Comparison of ENCODE assay signal across 28 mouse cellular contexts in genomic region chr3:37232586-37233222, GRCm38 (mm10). TPM values are rescaled to one million over a fixed set of nuclear protein-coding genes. Genes with fewer than 3 reads are reported as not detected.
A peak's percentile ranks its signal among the peaks of the same experiment; 100 is the strongest.
DNase-seq lines count a peak whose midpoint lies in the region; ATAC-seq and TF ChIP-seq lines count a peak whose summit lies in the region.
"Had no signal": no experiment of that assay in that cellular context is flagged by ENCODE, and none has a peak within 500 bp of the region (broad histone marks: within the 10 kb centered on the region; RNA-seq: fewer than 3 reads in every experiment).

Gene Il21, minus strand, starts transcription at chr3:37232636.

- TF ChIP-seq POLR2A in CH12.LX (IDR thresholded peaks at IDR 0.05; ENCODE audit: low read depth, low read length) = no peak

- no peak for TF ChIP-seq RAD21 in CH12.LX (IDR thresholded peaks at IDR 0.05; ENCODE audit: low read depth, low read length)

- no peak for TF ChIP-seq CTCF in CH12.LX (conservative IDR thresholded peaks at IDR 0.05 in 1 of 2, IDR thresholded peaks at IDR 0.05 in 1 of 2; ENCODE audit: low read depth in 2 of 2, low read length in 2 of 2)

- no peak within 1 kb of the TSS for H3K4me3 ChIP-seq in midbrain, embryonic 15.5 days
- H3K4me3 ChIP-seq in midbrain, embryonic 11.5 days (ENCODE audit: low read depth, low read length) = no peak within 1 kb of the TSS
- no peak within 1 kb of the TSS for H3K4me3 ChIP-seq in CH12.LX (replicated peaks in 1 of 3; ENCODE audit: low read depth in 2 of 3, low read length in 2 of 3, poor library complexity in 1 of 3)
- H3K4me3 ChIP-seq: embryonic facial prominence, embryonic 13.5 days; embryonic facial prominence, embryonic 15.5 days; erythroblast, embryonic 14.5 days; forebrain, embryonic 10.5 days; forebrain, embryonic 12.5 days had no signal

- H3K27me3 ChIP-seq in midbrain, embryonic 15.5 days (replicated peaks) = no peaks in the 10 kb centered on the region
- H3K27me3 ChIP-seq in midbrain, embryonic 11.5 days (ENCODE audit: control insufficient read depth, insufficient read depth, low read length) = no peaks in the 10 kb centered on the region
- no peaks in the 10 kb centered on the region for H3K27me3 ChIP-seq in CH12.LX (replicated peaks)
- H3K27me3 ChIP-seq: embryonic facial prominence, embryonic 13.5 days; embryonic facial prominence, embryonic 15.5 days; forebrain, embryonic 12.5 days had no signal

- peak; percentile 75 for TF ChIP-seq EP300 in CH12.LX (IDR thresholded peaks at IDR 0.05; ENCODE audit: low read length)

- no peak for ATAC-seq in midbrain, embryonic 15.5 days (replicated peaks)
- no peak for ATAC-seq in midbrain, embryonic 11.5 days (ENCODE audit: low FRiP score)
- ATAC-seq: CD4-positive, CD25-positive, alpha-beta regulatory T cell, adult 4 months; forebrain, embryonic 14.5 days; forebrain, embryonic 16.5 days had no signal

- H3K9me3 ChIP-seq in midbrain, embryonic 15.5 days = no peaks in the 10 kb centered on the region
- H3K9me3 ChIP-seq in midbrain, embryonic 11.5 days (ENCODE audit: control insufficient read depth, low read length) = no peaks in the 10 kb centered on the region
- H3K9me3 ChIP-seq in CH12.LX (replicated peaks; ENCODE audit: low read length) = no peaks in the 10 kb centered on the region
- H3K9me3 ChIP-seq: embryonic facial prominence, embryonic 13.5 days; embryonic facial prominence, embryonic 15.5 days; forebrain, embryonic 10.5 days; forebrain, embryonic 12.5 days had no signal

- H3K79me2 ChIP-seq in CH12.LX (replicated peaks; ENCODE audit: control insufficient read depth, extremely low read depth, insufficient read depth, poor library complexity, severe bottlenecking) = no peaks in the 10 kb centered on the region

- dilution Hi-C loops in CH12.LX (cut with MboI; ENCODE audit: extremely low pct_ligation_motif_present, extremely low pct_unique_long_range_greater_than_20kb, low sequenced_read_pairs) = no loop called here

- WGBS in midbrain, embryonic 15.5 days = 90% methylated on average over 7 of the region's 7 CpGs
- 88% methylated on average over 7 of the region's 7 CpGs for WGBS in midbrain, embryonic 11.5 days

- no peaks in the 10 kb centered on the region for H3K36me3 ChIP-seq in midbrain, embryonic 15.5 days (replicated peaks)
- H3K36me3 ChIP-seq in midbrain, embryonic 11.5 days (ENCODE audit: control insufficient read depth, insufficient read depth, low read length) = no peaks in the 10 kb centered on the region
- H3K36me3 ChIP-seq in CH12.LX (replicated peaks in 1 of 2; ENCODE audit: control insufficient read depth in 1 of 2, insufficient read depth in 1 of 2, low read length in 1 of 2) = no peaks in the 10 kb centered on the region
- H3K36me3 ChIP-seq: embryonic facial prominence, embryonic 13.5 days; embryonic facial prominence, embryonic 15.5 days; forebrain, embryonic 10.5 days; forebrain, embryonic 12.5 days had no signal

- H3K4me1 ChIP-seq in midbrain, embryonic 15.5 days = peaks cover 3% of the 10 kb centered on the region; the same call in 1 of the 2 replicates
- H3K4me1 ChIP-seq in midbrain, embryonic 11.5 days (ENCODE audit: control insufficient read depth, insufficient read depth, low read length) = no peaks in the 10 kb centered on the region
- peaks cover 17 to 27% of the 10 kb centered on the region in 2 experiments for H3K4me1 ChIP-seq in CH12.LX (ENCODE audit: control insufficient read depth in 1 of 2, insufficient read depth in 2 of 2)
- H3K4me1 ChIP-seq: embryonic facial prominence, embryonic 15.5 days; forebrain, embryonic 10.5 days had no signal

- DNase-seq in midbrain, embryonic 11.5 days (ENCODE audit: low spot score, missing footprints) = no peak
- DNase-seq in CH12.LX (ENCODE audit: extremely low read depth) = no peak
- DNase-seq in cerebellum, adult 11 months = no peak
- no peak for DNase-seq in kidney, adult 11 months
- DNase-seq: adrenal gland, adult 2 months; adrenal gland, postnatal 10 days; adrenal gland, postnatal 25 days; cerebellum, adult 11-12 months; cerebellum, adult 2 months; cerebellum, adult 9-10 months; cerebellum, postnatal 10 days; cerebellum, postnatal 25 days had no signal

- H3K9ac ChIP-seq in midbrain, embryonic 15.5 days = no peak within 1 kb of the TSS
- H3K9ac ChIP-seq in midbrain, embryonic 11.5 days (ENCODE audit: low read length) = no peak within 1 kb of the TSS
- H3K9ac ChIP-seq in CH12.LX (ENCODE audit: insufficient read depth, low read depth) = no peak within 1 kb of the TSS
- H3K9ac ChIP-seq: embryonic facial prominence, embryonic 13.5 days; embryonic facial prominence, embryonic 15.5 days; forebrain, embryonic 12.5 days had no signal

- in situ Hi-C loops in CH12.LX (cut with MboI; ENCODE audit: low pct_ligation_motif_present, low pct_unique_long_range_greater_than_20kb, low sequenced_read_pairs) = no loop called here

- 0 out of 2 replicates have a peak within 1 kb of the TSS, but pooled peaks have one; percentile 34 for H3K27ac ChIP-seq in midbrain, embryonic 15.5 days
- no peak within 1 kb of the TSS for H3K27ac ChIP-seq in midbrain, embryonic 11.5 days (ENCODE audit: low read depth, low read length)
- no peak within 1 kb of the TSS for H3K27ac ChIP-seq in CH12.LX (ENCODE audit: insufficient read depth, low read depth)
- H3K27ac ChIP-seq: embryonic facial prominence, embryonic 13.5 days; embryonic facial prominence, embryonic 15.5 days; forebrain, embryonic 10.5 days; forebrain, embryonic 12.5 days had no signal

- no peak within 1 kb of the TSS for H3K4me2 ChIP-seq in midbrain, embryonic 15.5 days
- no peak within 1 kb of the TSS for H3K4me2 ChIP-seq in midbrain, embryonic 11.5 days
- no peak within 1 kb of the TSS; the same call in 1 of the 2 replicates for H3K4me2 ChIP-seq in CH12.LX (ENCODE audit: insufficient read depth, low read depth, poor library complexity, severe bottlenecking)
- H3K4me2 ChIP-seq: embryonic facial prominence, embryonic 13.5 days; embryonic facial prominence, embryonic 15.5 days; forebrain, embryonic 12.5 days had no signal

TF ChIP-seq in CH12.LX, 34 proteins besides CTCF, POLR2A, EP300 and RAD21:
- TF ChIP-seq BHLHE40 (IDR thresholded peaks at IDR 0.05; ENCODE audit: low read depth, low read length) (peak; percentile 19; the same call in 1 of the 2 replicates), IRF4 (IDR thresholded peaks at IDR 0.05; ENCODE audit: low read depth, low read length) (peak; percentile 58; the same call in 1 of the 2 replicates), NELFE (IDR thresholded peaks at IDR 0.05; ENCODE audit: low read depth, low read length) (no peak), JUND (conservative IDR thresholded peaks at IDR 0.05; ENCODE audit: low read depth, low read length) (peak; percentile 62), ZC3H11A (IDR thresholded peaks at IDR 0.05; ENCODE audit: low read depth, low read length) (no peak), HCFC1 (IDR thresholded peaks at IDR 0.05; ENCODE audit: low read depth, low read length) (no peak), TCF12 (IDR thresholded peaks at IDR 0.05; ENCODE audit: low read depth, low read length) (0 out of 2 replicates have a peak, but pooled peaks have one; percentile 23), MEF2A (IDR thresholded peaks at IDR 0.05; ENCODE audit: borderline replicate concordance, low read depth, low read length) (no peak), KAT2A (IDR thresholded peaks at IDR 0.05; ENCODE audit: insufficient replicate concordance, low read length) (no peak), MAZ (IDR thresholded peaks at IDR 0.05; ENCODE audit: low read depth, low read length) (no peak), ETS1 (conservative IDR thresholded peaks at IDR 0.05; ENCODE audit: low read depth, low read length) (0 out of 2 replicates have a peak, but pooled peaks have one; percentile 7), POLR2AphosphoS2 (IDR thresholded peaks at IDR 0.05; ENCODE audit: low read depth, low read length) (no peak), GABPA (IDR thresholded peaks at IDR 0.05; ENCODE audit: insufficient replicate concordance, low read depth, low read length) (no peak), JUN (IDR thresholded peaks at IDR 0.05; ENCODE audit: insufficient read depth, low read depth, low read length) (peak; percentile 41; the same call in 1 of the 2 replicates), NRF1 (IDR thresholded peaks at IDR 0.05; ENCODE audit: low read depth, low read length) (no peak), PAX5 (IDR thresholded peaks at IDR 0.05; ENCODE audit: low read length) (no peak), MAX (IDR thresholded peaks at IDR 0.05; ENCODE audit: low read length) (no peak), MXI1 (IDR thresholded peaks at IDR 0.05; ENCODE audit: low read depth, low read length) (no peak), MAFK (IDR thresholded peaks at IDR 0.05; ENCODE audit: insufficient replicate concordance, low read length) (peak; percentile 36; the same call in 1 of the 2 replicates), USF1 (IDR thresholded peaks at IDR 0.05; ENCODE audit: low read depth, low read length) (no peak), CHD2 (IDR thresholded peaks at IDR 0.05; ENCODE audit: low read length) (no peak), USF2 (conservative IDR thresholded peaks at IDR 0.05; ENCODE audit: low read depth, low read length) (no peak), ZMIZ1 (IDR thresholded peaks at IDR 0.05; ENCODE audit: low read depth, low read length) (no peak), CHD1 (IDR thresholded peaks at IDR 0.05; ENCODE audit: low read depth, low read length) (no peak), E2F4 (IDR thresholded peaks at IDR 0.05; ENCODE audit: insufficient replicate concordance, low read depth, low read length) (no peak), TBP (conservative IDR thresholded peaks at IDR 0.05; ENCODE audit: low read depth, low read length) (no peak), ZNF384 (IDR thresholded peaks at IDR 0.05; ENCODE audit: low read depth, low read length) (no peak), SIN3A (IDR thresholded peaks at IDR 0.05; ENCODE audit: low read length) (no peak), SMC3 (IDR thresholded peaks at IDR 0.05; ENCODE audit: low read depth, low read length) (no peak), MYC (IDR thresholded peaks at IDR 0.05; ENCODE audit: low read depth, low read length) (no peak), ZKSCAN1 (IDR thresholded peaks at IDR 0.05; ENCODE audit: borderline replicate concordance, low read depth, low read length) (no peak), ELF1 (IDR thresholded peaks at IDR 0.05; ENCODE audit: low read depth, low read length) (no peak), RCOR1 (conservative IDR thresholded peaks at IDR 0.05; ENCODE audit: low read depth, low read length) (no peak), UBTF (IDR thresholded peaks at IDR 0.05; ENCODE audit: low read depth, low read length) (no peak)

RNA-seq across cellular contexts. Expression of gene Il21, which starts in this region (rescaled TPM):
- polyA plus RNA-seq in midbrain, embryonic 15.5 days (2015; fragmentation: Nextera tagmentation; extraction: Ambion mirVana) = not detected in 2 replicates
- polyA plus RNA-seq in midbrain, embryonic 11.5 days (2014; fragmentation: Nextera tagmentation; extraction: Ambion mirVana) = not detected in 2 replicates
- total RNA-seq in CH12.LX (2012; rRNA removed) = not detected in 2 replicates
- total RNA-seq in CH12.LX (2014; rRNA removed) = not detected in 2 replicates
- not detected in 2 replicates for polyA plus RNA-seq in CH12.LX (2012; ENCODE audit: insufficient read length, low read depth)
- total RNA-seq: adrenal gland, adult 2 months; adrenal gland, postnatal 10 days; adrenal gland, postnatal 25 days; adrenal gland, postnatal 4 days; ES-E14; MEL had no signal
- polyA plus RNA-seq: adrenal gland, adult 2 months; brain, embryonic 14.5 days; C2C12; embryonic facial prominence, embryonic 11.5 days; embryonic facial prominence, embryonic 13.5 days; embryonic facial prominence, embryonic 15.5 days; erythroblast, embryonic 14.5 days; forebrain, embryonic 10.5 days; forebrain, embryonic 12.5 days; forebrain, embryonic 14.5 days; forebrain, embryonic 16.5 days; frontal cortex, adult 2 months had no signal
